Mouse (Mus musculus) forebrain, embryonic 11.5 days (tissue): ENCODE measurements around the gene Parvg. TPM values are rescaled to one million over a fixed set of nuclear protein-coding genes. Genes with fewer than 3 reads are reported as not detected.

Experiments used
- ATAC-seq: fragments of 200-750 bp; cut with Nextera tagmentation; replicated peaks from 2 replicates; pipeline ENCODE4 v1.8.0; 2017; ENCODE audit warnings: moderate TSS enrichment; ENCODE audit not compliant: low FRiP score
- DNase-seq: peaks from one replicate; pipeline ENCODE4 v3.0.0-alpha.2; 2017; ENCODE audit warnings: low spot score
- H3K27ac ChIP-seq: fragments of 300-500 bp; sonication (generic); 2 replicates; pipeline ENCODE4 v1.5.1; 2014; ENCODE audit warnings: low read depth, low read length
- H3K27me3 ChIP-seq: fragments of 300-500 bp; sonication (generic); 2 replicates; pipeline ENCODE4 v1.6.1; 2014; ENCODE audit warnings: mild to moderate bottlenecking, low read length, mixed read lengths; ENCODE audit not compliant: control insufficient read depth, insufficient read depth
- H3K36me3 ChIP-seq: fragments of 300-500 bp; sonication (generic); 2 replicates; pipeline ENCODE4 v1.6.1; 2014; ENCODE audit warnings: mild to moderate bottlenecking, low read length, moderate library complexity, mixed read lengths; ENCODE audit not compliant: control insufficient read depth, insufficient read depth
- H3K4me1 ChIP-seq: fragments of 300-500 bp; sonication (generic); replicated peaks from 2 replicates; pipeline ENCODE4 v1.6.1; 2014; ENCODE audit warnings: low read length, mixed read lengths; ENCODE audit not compliant: control insufficient read depth, insufficient read depth
- H3K4me2 ChIP-seq: fragments of 300-500 bp; sonication (generic); 2 replicates; pipeline ENCODE4 v1.6.1; 2014; ENCODE audit warnings: low read depth, mild to moderate bottlenecking, low read length, moderate library complexity, mixed read lengths; ENCODE audit not compliant: severe bottlenecking
- H3K4me3 ChIP-seq: fragments of 300-500 bp; sonication (generic); 2 replicates; pipeline ENCODE4 v1.5.1; 2014; ENCODE audit warnings: low read depth, low read length
- H3K9ac ChIP-seq: fragments of 300-500 bp; sonication (generic); 2 replicates; pipeline ENCODE4 v1.6.1; 2014; ENCODE audit warnings: low read length
- H3K9me3 ChIP-seq: fragments of 300-500 bp; sonication (generic); 2 replicates; pipeline ENCODE4 v1.6.1; 2016; ENCODE audit warnings: low read length, mixed read lengths; ENCODE audit not compliant: control insufficient read depth
- WGBS: fragments of 180-500 bp; shearing (Covaris S2); extraction: QIAGEN DNeasy Blood & Tissue Kit; methylation state at CpG from one replicate; pipeline ENCODE4 v1.1.7; 2014; 5-methylcytosine and 5-hydroxymethylcytosine counted together
- polyA plus RNA-seq: library from polyadenylated mRNA; unstranded; fragments of >200 nt; fragmentation: Nextera tagmentation; extraction: Ambion mirVana; gene quantifications from 2 replicates; pipeline ENCODE4 v1.2.1, GENCODE M21; 2014

Gene Parvg
- 0.35 and 0.56 TPM in 2 replicates for polyA plus RNA-seq

DNA sequence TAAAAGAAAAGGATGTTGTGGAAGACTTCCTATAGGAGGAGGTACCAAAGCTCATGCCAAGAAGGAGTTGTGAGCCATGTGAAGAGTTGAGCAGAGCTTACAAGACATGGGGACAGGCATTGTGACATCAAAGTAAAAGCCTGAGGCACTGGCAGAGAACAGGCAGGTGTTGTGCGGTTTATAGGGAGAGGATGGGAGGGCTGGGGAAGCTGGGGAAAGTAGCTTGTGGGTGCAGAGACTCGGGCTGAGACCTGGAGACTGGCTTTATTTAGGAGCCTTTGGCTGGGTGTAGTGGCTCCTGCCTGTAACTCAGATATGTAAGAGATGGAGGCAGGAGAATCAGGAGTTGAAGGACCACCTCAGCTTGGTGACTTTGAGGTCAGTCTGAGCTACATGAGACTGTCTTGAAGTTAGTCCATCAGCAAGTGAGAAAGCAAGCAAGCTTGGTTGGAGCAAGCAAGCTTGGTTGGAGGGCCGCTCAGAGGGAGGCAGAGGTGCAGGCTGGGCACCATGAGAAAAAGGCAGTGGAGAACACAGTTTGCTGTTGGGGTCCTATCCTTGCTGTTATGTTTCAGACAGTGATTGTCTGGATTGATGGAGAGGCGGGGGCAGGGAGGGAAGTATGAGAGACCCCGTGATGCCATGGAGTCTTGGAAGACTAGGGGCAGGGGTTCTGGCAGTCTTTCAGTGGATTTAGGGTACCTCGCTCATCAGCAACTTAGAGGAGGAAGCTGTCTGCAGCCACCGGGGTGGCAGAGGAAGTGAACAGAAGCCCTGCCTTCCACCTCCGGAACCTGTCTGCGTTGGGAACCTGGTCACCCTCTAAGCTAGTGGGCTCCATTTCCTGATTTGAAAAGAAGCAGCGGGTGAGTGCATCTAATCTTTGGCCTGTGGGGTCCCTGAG lies at the start of gene Parvg:
Gene Parvg (plus strand): TSS at position 61 of the 904 bp plus-strand sequence.
- H3K9me3 ChIP-seq = no peaks in the 10 kb centered on the region
- no peak for DNase-seq
- no peak within 1 kb of the TSS for H3K4me3 ChIP-seq
- no peaks in the 10 kb centered on the region for H3K27me3 ChIP-seq
- WGBS = 82% methylated on average over 10 of the region's 10 CpGs
- H3K36me3 ChIP-seq = no peaks in the 10 kb centered on the region
- H3K4me1 ChIP-seq = no peaks in the 10 kb centered on the region
- H3K27ac ChIP-seq = no peak within 1 kb of the TSS
- no peak for ATAC-seq
- no peak within 1 kb of the TSS for H3K4me2 ChIP-seq
- H3K9ac ChIP-seq = no peak within 1 kb of the TSS

DNA sequence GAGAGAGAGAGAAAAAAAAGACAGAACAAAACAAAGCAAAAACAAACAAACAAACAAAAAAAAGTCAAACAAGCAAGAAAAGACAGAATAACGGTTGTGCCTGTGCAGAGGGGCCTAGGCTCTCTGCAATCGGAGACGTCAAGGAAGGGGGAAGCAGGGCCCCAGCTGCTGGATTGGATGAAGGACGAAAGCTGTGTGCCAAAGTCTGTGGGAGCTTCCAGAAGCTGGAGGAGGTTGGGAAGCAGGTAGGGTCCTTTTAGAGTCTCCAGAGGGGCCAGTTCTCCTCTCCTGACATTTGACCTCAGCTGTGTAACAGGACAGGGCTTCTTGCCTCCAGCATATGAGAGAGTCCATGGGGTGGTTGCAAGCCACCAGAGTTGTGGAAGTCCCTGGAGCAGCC lies 47.8 kb upstream of the Parvg start:
- Histone ChIP-seq H3K4me3 (no peak overlapping the region), H3K27ac (no peak overlapping the region), H3K9ac (no peak overlapping the region), H3K4me1 (no peaks in the 10 kb centered on the region), H3K36me3 (no peaks in the 10 kb centered on the region), H3K27me3 (no peaks in the 10 kb centered on the region), H3K9me3 (no peaks in the 10 kb centered on the region), H3K4me2 (no peak overlapping the region)
- no peak for DNase-seq
- ATAC-seq = no peak
- WGBS = 90% methylated on average over 4 of the region's 4 CpGs

DNA sequence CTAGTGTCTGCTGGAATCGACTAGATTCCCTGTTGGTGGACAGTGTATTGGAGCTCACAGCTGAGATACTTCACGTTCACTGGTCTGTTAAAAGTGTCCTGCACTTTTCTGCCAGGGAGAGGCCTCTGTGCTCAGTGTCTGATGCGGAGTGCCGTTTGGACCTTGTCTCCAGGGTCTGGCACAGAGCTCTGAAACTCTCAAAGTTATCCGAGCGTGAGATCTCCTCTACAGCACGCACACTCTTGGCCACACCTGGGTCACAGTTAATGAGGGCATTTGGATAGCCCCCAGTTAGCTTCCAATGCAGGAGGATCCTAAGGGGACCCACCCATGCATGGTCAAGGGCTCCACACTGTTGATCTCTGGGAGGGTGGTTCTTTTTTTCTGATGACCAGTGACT lies 45.7 kb upstream of the Parvg start:
- H3K4me3 ChIP-seq = no peak overlapping the region
- WGBS = 85% methylated on average over 7 of the region's 7 CpGs
- H3K27ac ChIP-seq = no peak overlapping the region
- ATAC-seq = no peak
- no peak for DNase-seq
- no peak overlapping the region for H3K4me2 ChIP-seq
- no peak overlapping the region for H3K9ac ChIP-seq
- H3K27me3 ChIP-seq = no peaks in the 10 kb centered on the region
- H3K36me3 ChIP-seq = no peaks in the 10 kb centered on the region
- H3K4me1 ChIP-seq = no peaks in the 10 kb centered on the region
- no peaks in the 10 kb centered on the region for H3K9me3 ChIP-seq

DNA sequence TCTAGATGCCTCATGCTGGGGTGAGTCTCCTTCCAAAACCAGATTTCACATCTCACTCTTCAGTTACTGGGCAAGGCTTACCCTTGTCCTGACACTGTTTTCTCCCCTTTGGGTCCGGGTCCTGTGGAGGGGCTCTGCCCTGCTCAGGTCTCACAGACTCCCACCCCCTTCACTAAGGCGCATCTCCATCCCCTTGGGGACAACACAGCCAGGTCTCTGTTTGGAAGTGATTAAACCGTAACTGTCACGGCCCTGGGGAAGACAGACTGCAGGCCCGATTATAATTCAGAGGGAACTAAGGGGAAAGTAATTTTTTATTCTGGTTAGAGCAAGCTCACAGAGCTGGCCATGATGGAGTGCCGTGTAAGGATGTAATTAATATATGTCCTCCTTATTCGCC lies 45.2 kb upstream of the Parvg start:
- H3K4me1 ChIP-seq = no peaks in the 10 kb centered on the region
- no peaks in the 10 kb centered on the region for H3K27me3 ChIP-seq
- H3K4me2 ChIP-seq = no peak overlapping the region
- no peak overlapping the region for H3K27ac ChIP-seq
- DNase-seq (no peak), ATAC-seq (no peak)
- 81% methylated on average over 7 of the region's 7 CpGs for WGBS
- no peaks in the 10 kb centered on the region for H3K9me3 ChIP-seq
- no peak overlapping the region for H3K4me3 ChIP-seq
- no peaks in the 10 kb centered on the region for H3K36me3 ChIP-seq
- H3K9ac ChIP-seq = no peak overlapping the region

DNA sequence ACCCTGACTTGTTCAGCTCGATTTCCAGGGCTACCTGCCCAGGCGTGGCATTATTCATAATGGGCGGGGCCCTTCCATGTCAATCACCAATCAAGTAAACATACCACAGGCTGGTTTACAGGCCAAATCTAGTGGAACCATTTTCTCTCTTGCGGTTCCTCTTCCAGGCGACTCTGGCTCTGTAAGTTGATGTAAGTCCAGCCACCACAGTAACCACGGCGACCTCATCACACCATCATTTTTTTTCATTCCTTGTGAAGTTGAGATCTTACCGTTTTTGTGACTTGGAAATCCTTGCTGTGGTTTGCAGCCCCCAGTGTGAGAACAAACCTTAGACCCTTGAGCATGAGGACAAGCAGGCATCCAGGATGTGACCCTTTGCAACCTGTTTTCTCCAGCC lies 43.5 kb upstream of the Parvg start:
- Histone ChIP-seq H3K4me1 (no peaks in the 10 kb centered on the region), H3K4me3 (no peak overlapping the region), H3K27me3 (no peaks in the 10 kb centered on the region), H3K4me2 (no peak overlapping the region), H3K9ac (no peak overlapping the region), H3K9me3 (no peaks in the 10 kb centered on the region), H3K36me3 (no peaks in the 10 kb centered on the region), H3K27ac (no peak overlapping the region)
- no peak for ATAC-seq
- 90% methylated on average over 8 of the region's 8 CpGs for WGBS
- DNase-seq = no peak

DNA sequence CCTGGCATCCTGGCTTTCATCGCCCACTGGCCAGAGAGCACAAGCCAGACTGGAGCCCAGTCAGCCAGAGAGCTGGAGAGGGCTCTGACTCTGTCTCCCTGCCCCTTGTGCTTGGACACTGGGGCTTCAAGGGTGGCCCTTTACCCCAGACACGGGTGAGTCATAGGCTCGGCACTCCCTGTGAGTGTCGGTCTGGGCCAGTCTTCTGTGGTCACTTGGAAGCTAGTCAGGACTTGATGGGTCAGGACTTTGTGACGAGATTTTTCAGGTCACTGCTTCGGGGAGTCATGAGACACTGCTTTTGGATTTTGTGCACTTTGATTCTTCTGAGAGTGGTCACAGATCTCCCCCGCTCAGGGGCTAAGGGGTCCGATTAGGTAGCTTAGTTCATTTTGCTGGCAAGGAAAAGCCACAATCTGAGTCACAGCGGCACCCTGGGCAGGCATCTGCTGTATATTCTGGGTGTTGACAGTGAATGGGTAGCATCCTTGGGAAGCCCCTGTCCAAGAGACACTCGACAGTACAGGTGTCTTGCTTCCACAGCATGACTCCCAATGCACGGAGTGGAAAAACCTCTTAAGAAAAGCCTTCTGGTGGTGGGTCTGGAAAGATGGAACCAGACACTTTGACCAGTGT lies 43.0 kb upstream of the Parvg start:
- H3K4me2 ChIP-seq = no peak overlapping the region
- no peaks in the 10 kb centered on the region for H3K9me3 ChIP-seq
- no peak for ATAC-seq
- no peaks in the 10 kb centered on the region for H3K27me3 ChIP-seq
- H3K9ac ChIP-seq = no peak overlapping the region
- DNase-seq = no peak
- H3K27ac ChIP-seq = no peak overlapping the region
- WGBS = 84% methylated on average over 11 of the region's 11 CpGs
- no peaks in the 10 kb centered on the region for H3K4me1 ChIP-seq
- H3K4me3 ChIP-seq = no peak overlapping the region
- no peaks in the 10 kb centered on the region for H3K36me3 ChIP-seq

DNA sequence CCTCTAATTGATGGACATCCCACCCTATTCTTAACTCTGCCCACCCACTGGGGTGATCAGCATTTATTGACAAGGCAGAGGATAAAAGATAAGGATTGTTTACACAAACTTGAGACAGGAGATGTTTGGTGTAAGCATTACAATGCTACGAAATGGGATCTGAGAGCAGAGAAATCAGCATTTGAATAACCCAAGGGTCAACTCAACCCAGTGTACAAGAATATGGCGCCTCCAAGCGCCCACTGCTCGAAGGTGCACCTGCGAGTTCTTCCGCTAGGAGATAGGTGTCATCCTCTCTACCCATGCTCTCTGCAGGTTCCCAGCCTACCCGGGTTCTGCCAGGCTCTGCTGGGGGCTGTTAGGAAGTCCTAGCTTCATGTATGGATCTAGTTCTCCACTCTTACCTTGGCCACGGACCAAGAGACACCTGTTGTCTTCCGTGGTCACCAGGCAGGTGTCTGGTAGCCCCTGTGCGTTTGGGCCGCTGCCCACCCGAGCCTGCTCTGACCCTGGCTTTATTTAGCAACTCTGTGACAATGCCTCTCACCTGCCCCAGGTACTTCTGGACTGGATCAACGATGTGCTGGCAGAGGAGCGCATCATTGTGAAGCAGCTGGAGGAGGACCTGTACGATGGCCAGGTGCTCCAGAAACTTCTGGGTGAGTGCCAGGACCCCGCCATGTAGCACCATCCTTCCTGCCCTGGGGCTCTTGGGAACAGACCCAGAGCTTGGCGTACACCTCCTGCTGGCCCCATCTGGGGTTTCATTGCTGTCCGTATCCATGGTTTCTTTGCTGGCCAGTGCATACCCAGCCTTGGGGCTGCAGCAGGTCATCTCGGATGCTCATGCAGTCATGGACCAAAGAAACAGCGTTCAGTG lies 41.4 kb upstream of the Parvg start:
- Histone ChIP-seq H3K9ac (no peak overlapping the region), H3K4me2 (no peak overlapping the region), H3K4me3 (no peak overlapping the region), H3K9me3 (no peaks in the 10 kb centered on the region), H3K4me1 (no peaks in the 10 kb centered on the region), H3K27me3 (no peaks in the 10 kb centered on the region), H3K27ac (no peak overlapping the region), H3K36me3 (no peaks in the 10 kb centered on the region)
- ATAC-seq (no peak), DNase-seq (no peak)
- 82% methylated on average over 20 of the region's 20 CpGs for WGBS

DNA sequence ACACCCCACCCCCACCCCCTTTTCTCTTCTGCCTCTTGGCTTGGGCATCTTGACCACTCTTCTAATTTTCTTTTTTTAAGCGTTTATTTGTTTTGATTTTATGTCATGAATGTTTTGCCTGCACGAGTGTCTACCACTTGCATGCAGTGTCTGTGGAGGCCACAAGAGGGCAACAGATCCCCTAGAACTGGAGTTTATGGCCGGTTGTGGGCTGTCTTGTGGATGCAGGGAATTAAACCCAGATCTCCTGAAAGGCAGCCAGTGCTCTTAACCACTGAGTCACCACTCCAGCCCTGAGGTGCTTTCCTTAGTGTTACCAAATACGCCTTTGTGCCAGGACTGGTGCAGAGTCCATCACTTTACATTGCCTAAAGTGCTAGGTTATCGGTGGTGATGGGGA lies 39.8 kb upstream of the Parvg start:
- Histone ChIP-seq H3K4me3 (no peak overlapping the region), H3K27ac (no peak overlapping the region), H3K27me3 (no peaks in the 10 kb centered on the region), H3K4me1 (no peaks in the 10 kb centered on the region), H3K36me3 (no peaks in the 10 kb centered on the region), H3K4me2 (no peak overlapping the region), H3K9me3 (no peaks in the 10 kb centered on the region), H3K9ac (no peak overlapping the region)
- 63% methylated on average over 5 of the region's 5 CpGs for WGBS
- no peak for DNase-seq
- ATAC-seq = no peak
